ENCODE assay signal across 8 mouse cellular contexts in genomic region chr10:85916498-85917309, GRCm38 (mm10). TPM values are rescaled to one million over a fixed set of nuclear protein-coding genes. Genes with fewer than 3 reads are reported as not detected.
DNase-seq lines count a peak whose midpoint lies in the region; ATAC-seq and TF ChIP-seq lines count a peak whose summit lies in the region.

Gene Prdm4, minus strand, starts transcription at chr10:85917142.

- no peak for TF ChIP-seq CTCF in E14TG2a.4 (conservative IDR thresholded peaks at IDR 0.05; ENCODE audit: low read length)
- TF ChIP-seq CTCF in heart, postnatal 0 days (IDR thresholded peaks at IDR 0.05; ENCODE audit: low read depth) = peak; percentile 58
- peak; percentile 4; the same call in 1 of the 2 replicates for TF ChIP-seq CTCF in testis, adult 2 months (IDR thresholded peaks at IDR 0.05; ENCODE audit: control insufficient read depth, insufficient read depth, insufficient replicate concordance, low read depth, low read length)

- TF ChIP-seq EP300 in heart, postnatal 0 days (IDR thresholded peaks at IDR 0.05; ENCODE audit: low read depth) = no peak

- peak within 1 kb of the TSS; percentile 79 for H3K4me2 ChIP-seq in forebrain, embryonic 12.5 days
- H3K4me2 ChIP-seq in heart, postnatal 0 days (ENCODE audit: low read depth, low read length) = peak within 1 kb of the TSS; percentile 98
- peak within 1 kb of the TSS; percentile 88 for H3K4me2 ChIP-seq in liver, embryonic 16.5 days (ENCODE audit: low read depth, low read length)
- peak within 1 kb of the TSS; percentile 83 for H3K4me2 ChIP-seq in neural tube, embryonic 13.5 days

- H3K27ac ChIP-seq in forebrain, embryonic 12.5 days = peak within 1 kb of the TSS; percentile 88
- H3K27ac ChIP-seq in heart, postnatal 0 days (ENCODE audit: low read depth) = peak within 1 kb of the TSS; percentile 89
- H3K27ac ChIP-seq in liver, embryonic 16.5 days (ENCODE audit: low read length) = peak within 1 kb of the TSS; percentile 89
- peak within 1 kb of the TSS; percentile 87 for H3K27ac ChIP-seq in neural tube, embryonic 13.5 days (replicated peaks)
- H3K27ac ChIP-seq in testis, adult 2 months (ENCODE audit: control insufficient read depth, insufficient read depth, low read depth, low read length) = peak within 1 kb of the TSS; percentile 45

- WGBS in forebrain, embryonic 12.5 days = under 1% methylated on average over 85 of the region's 90 CpGs
- under 1% methylated on average over 61 of the region's 90 CpGs for WGBS in heart, postnatal 0 days
- WGBS in liver, embryonic 16.5 days (ENCODE audit: insufficient replicate concordance) = under 1% methylated on average over 90 of the region's 90 CpGs
- WGBS in neural tube, embryonic 13.5 days = under 1% methylated on average over 87 of the region's 90 CpGs

- peak; percentile 97 for DNase-seq in c-Kit-positive CD71-positive TER-119-positive erythroid progenitor cells, embryonic 14.5 days (ENCODE audit: low spot score)
- DNase-seq in heart, postnatal 0 days (ENCODE audit: low spot score) = peak; percentile 97
- peak; percentile 97 to 98 for DNase-seq in kidney, postnatal 4 days

- no peaks in the 10 kb centered on the region for H3K9me3 ChIP-seq in E14TG2a.4 (ENCODE audit: low read length)
- no peaks in the 10 kb centered on the region for H3K9me3 ChIP-seq in forebrain, embryonic 12.5 days
- H3K9me3 ChIP-seq in heart, postnatal 0 days (replicated peaks; ENCODE audit: control insufficient read depth, low read length) = no peaks in the 10 kb centered on the region
- H3K9me3 ChIP-seq in liver, embryonic 16.5 days (replicated peaks; ENCODE audit: control insufficient read depth, low read length) = no peaks in the 10 kb centered on the region
- H3K9me3 ChIP-seq in neural tube, embryonic 13.5 days = no peaks in the 10 kb centered on the region

- peaks cover 38% of the 10 kb centered on the region for H3K36me3 ChIP-seq in E14TG2a.4 (ENCODE audit: insufficient read depth, low read length)
- peaks cover 26% of the 10 kb centered on the region for H3K36me3 ChIP-seq in forebrain, embryonic 12.5 days (replicated peaks)
- H3K36me3 ChIP-seq in heart, postnatal 0 days (replicated peaks; ENCODE audit: control insufficient read depth, insufficient read depth, low read length) = peaks cover 28% of the 10 kb centered on the region
- peaks cover 2% of the 10 kb centered on the region; the same call in 1 of the 2 replicates for H3K36me3 ChIP-seq in liver, embryonic 16.5 days (ENCODE audit: control insufficient read depth, insufficient read depth)
- H3K36me3 ChIP-seq in neural tube, embryonic 13.5 days = peaks cover 27% of the 10 kb centered on the region
- no peaks in the 10 kb centered on the region; the same call in 1 of the 2 replicates for H3K36me3 ChIP-seq in testis, adult 2 months (ENCODE audit: control insufficient read depth, insufficient read depth, low read length)

- H3K4me3 ChIP-seq in E14TG2a.4 (replicated peaks; ENCODE audit: low read length) = peak within 1 kb of the TSS; percentile 95
- H3K4me3 ChIP-seq in forebrain, embryonic 12.5 days (replicated peaks) = peak within 1 kb of the TSS; percentile 98
- H3K4me3 ChIP-seq in heart, postnatal 0 days (ENCODE audit: low read depth, low read length) = peak within 1 kb of the TSS; percentile 95
- H3K4me3 ChIP-seq in liver, embryonic 16.5 days (ENCODE audit: low read depth, low read length) = peak within 1 kb of the TSS; percentile 84
- peak within 1 kb of the TSS; percentile 96 for H3K4me3 ChIP-seq in neural tube, embryonic 13.5 days
- H3K4me3 ChIP-seq in testis, adult 2 months (ENCODE audit: control insufficient read depth, low read depth, low read length) = peak within 1 kb of the TSS; percentile 96

- TF ChIP-seq POLR2A in testis, adult 2 months (IDR thresholded peaks at IDR 0.05; ENCODE audit: control insufficient read depth, low read depth, low read length) = peak; percentile 75

- H3K4me1 ChIP-seq in E14TG2a.4 (replicated peaks; ENCODE audit: low read depth, low read length) = peaks cover 27% of the 10 kb centered on the region
- peaks cover 15% of the 10 kb centered on the region for H3K4me1 ChIP-seq in forebrain, embryonic 12.5 days
- no peaks in the 10 kb centered on the region for H3K4me1 ChIP-seq in heart, postnatal 0 days (ENCODE audit: control insufficient read depth, insufficient read depth)
- H3K4me1 ChIP-seq in liver, embryonic 16.5 days (ENCODE audit: control insufficient read depth, low read depth, low read length) = peaks cover 14% of the 10 kb centered on the region
- peaks cover 17% of the 10 kb centered on the region for H3K4me1 ChIP-seq in neural tube, embryonic 13.5 days (replicated peaks)
- H3K4me1 ChIP-seq in testis, adult 2 months (ENCODE audit: control insufficient read depth, insufficient read depth, low read length) = peaks cover 3% of the 10 kb centered on the region

- peaks cover 17% of the 10 kb centered on the region for H3K27me3 ChIP-seq in E14TG2a.4 (ENCODE audit: insufficient read depth, low read length)
- 0 out of 2 replicates have a peak, but pooled peaks cover 4% of the 10 kb centered on the region for H3K27me3 ChIP-seq in forebrain, embryonic 12.5 days
- H3K27me3 ChIP-seq in heart, postnatal 0 days (ENCODE audit: control insufficient read depth, insufficient read depth, low read length) = no peaks in the 10 kb centered on the region
- peaks cover 2% of the 10 kb centered on the region; the same call in 1 of the 2 replicates for H3K27me3 ChIP-seq in liver, embryonic 16.5 days (ENCODE audit: control insufficient read depth, insufficient read depth, low read depth, low read length)
- peaks cover 3% of the 10 kb centered on the region; the same call in 1 of the 2 replicates for H3K27me3 ChIP-seq in neural tube, embryonic 13.5 days
- H3K27me3 ChIP-seq in testis, adult 2 months (ENCODE audit: control insufficient read depth, insufficient read depth, low read length) = no peaks in the 10 kb centered on the region

- H3K9ac ChIP-seq in forebrain, embryonic 12.5 days = peak within 1 kb of the TSS; percentile 91
- peak within 1 kb of the TSS; percentile 84 for H3K9ac ChIP-seq in heart, postnatal 0 days (replicated peaks; ENCODE audit: low read depth, low read length)
- H3K9ac ChIP-seq in liver, embryonic 16.5 days (ENCODE audit: low read depth, low read length) = peak within 1 kb of the TSS; percentile 84
- H3K9ac ChIP-seq in neural tube, embryonic 13.5 days = peak within 1 kb of the TSS; percentile 91

- peak; percentile 99 for ATAC-seq in forebrain, embryonic 12.5 days (ENCODE audit: low FRiP score)
- peak; percentile 100 for ATAC-seq in heart, postnatal 0 days (ENCODE audit: insufficient read depth, low read depth)
- peak; percentile 98 for ATAC-seq in liver, embryonic 16.5 days (ENCODE audit: low read depth)
- ATAC-seq in neural tube, embryonic 13.5 days (ENCODE audit: low read depth) = peak; percentile 100

RNA-seq across cellular contexts. Expression of gene Prdm4, which starts in this region (rescaled TPM):
- 29.6 and 33.9 TPM in 2 replicates for polyA plus RNA-seq in forebrain, embryonic 12.5 days (2016; fragmentation: Nextera tagmentation; extraction: Ambion mirVana)
- 29.1 and 34.5 TPM in 2 replicates for total RNA-seq in heart, postnatal 0 days (2014; rRNA removed; ENCODE audit: low replicate concordance)
- polyA plus RNA-seq in heart, postnatal 0 days (2015; fragmentation: Nextera tagmentation; extraction: Ambion mirVana) = 4.4 and 4.6 TPM in 2 replicates
- polyA plus RNA-seq in liver, embryonic 16.5 days (2015; fragmentation: Nextera tagmentation; extraction: Ambion mirVana) = 3.8 and 4.1 TPM in 2 replicates
- polyA plus RNA-seq in neural tube, embryonic 13.5 days (2015; fragmentation: Nextera tagmentation; extraction: Ambion mirVana) = 23.9 and 26.7 TPM in 2 replicates
- 47.3 and 48.5 TPM in 2 replicates for polyA plus RNA-seq in testis, adult 2 months (2012; rRNA removed)

Comparison
In these comparisons a context has a peak if more than half of its experiments do, and no peak if none do; other contexts are left out.
1. Peak in every context shown above with its lines: DNase-seq, ATAC-seq, H3K4me3 ChIP-seq and H3K27ac ChIP-seq.